Mouse (Mus musculus) CH12.LX (cell line): ENCODE measurements around the gene Ahr. TPM values are rescaled to one million over a fixed set of nuclear protein-coding genes. Genes with fewer than 3 reads are reported as not detected.

Experiments used
- DNase-seq: peaks from one replicate; pipeline ENCODE4 v3.0.0-alpha.2; 2013; ENCODE audit errors: extremely low read depth
- H3K27ac ChIP-seq: 2 replicates; pipeline ENCODE4 v1.5.1; 2012; ENCODE audit warnings: low read depth, mild to moderate bottlenecking, control low read depth, moderate library complexity; ENCODE audit not compliant: insufficient read depth
- H3K27me3 ChIP-seq: replicated peaks from 2 replicates; pipeline ENCODE3; 2012; ENCODE audit warnings: inconsistent platforms
- H3K36me3 ChIP-seq, 2 experiments: replicated peaks in 1 of 2; 2 replicates each; pipeline versions ENCODE3 to v1.6.1; 2012; ENCODE audit warnings: inconsistent platforms in 1 of 2, low read length in 1 of 2, mild to moderate bottlenecking in 1 of 2, mixed read lengths in 1 of 2, moderate library complexity in 1 of 2; ENCODE audit not compliant: control insufficient read depth in 1 of 2, insufficient read depth in 1 of 2
- H3K4me1 ChIP-seq, 2 experiments: 2 replicates each; pipeline ENCODE4 v1.6.1; 2012; ENCODE audit warnings: inconsistent platforms in 1 of 2, moderate library complexity in 1 of 2; ENCODE audit not compliant: insufficient read depth in 2 of 2, control insufficient read depth in 1 of 2
- H3K4me2 ChIP-seq: 2 replicates; pipeline ENCODE4 v1.6.1; 2012; ENCODE audit warnings: low read depth, mild to moderate bottlenecking, control low read depth; ENCODE audit not compliant: poor library complexity, insufficient read depth, severe bottlenecking
- H3K4me3 ChIP-seq, 3 experiments: fragments of 150-350 bp in 1 of 3; sonication (generic) in 1 of 3; replicated peaks in 1 of 3; 2 replicates each; pipeline versions ENCODE3 to v1.5.1; 2011 to 2012; ENCODE audit warnings: low read depth in 2 of 3, low read length in 2 of 3, mild to moderate bottlenecking in 2 of 3, moderate library complexity in 2 of 3, control low read depth in 1 of 3, improper control_type of control experiment in 1 of 3, inconsistent platforms in 1 of 3, mixed read lengths in 1 of 3; ENCODE audit not compliant: poor library complexity in 1 of 3
- H3K79me2 ChIP-seq: replicated peaks from 2 replicates; pipeline ENCODE4 v1.6.1; 2012; ENCODE audit warnings: mild to moderate bottlenecking, moderate library complexity; ENCODE audit not compliant: control insufficient read depth, poor library complexity, insufficient read depth, severe bottlenecking; ENCODE audit errors: extremely low read depth
- H3K9ac ChIP-seq: 2 replicates; pipeline ENCODE4 v1.6.1; 2012; ENCODE audit warnings: low read depth, mild to moderate bottlenecking, control low read depth, moderate library complexity; ENCODE audit not compliant: insufficient read depth
- H3K9me3 ChIP-seq: replicated peaks from 2 replicates; pipeline ENCODE3; 2012; ENCODE audit warnings: low read length, inconsistent platforms, mixed read lengths
- CHD1 ChIP-seq: IDR thresholded peaks from 2 replicates; pipeline ENCODE4 v1.6.1; 2012; ENCODE audit warnings: low read depth, low read length, improper control_type of control experiment, inconsistent platforms
- CTCF ChIP-seq, 2 experiments: IDR thresholded peaks in 1 of 2; conservative IDR thresholded peaks in 1 of 2; 2 replicates each; pipeline ENCODE4 v1.5.1; 2011 to 2012; ENCODE audit warnings: low read depth in 2 of 2, low read length in 2 of 2, improper control_type of control experiment in 1 of 2, inconsistent platforms in 1 of 2, mild to moderate bottlenecking in 1 of 2, moderate library complexity in 1 of 2
- ETS1 ChIP-seq: conservative IDR thresholded peaks from 2 replicates; pipeline ENCODE4 v1.6.1; 2012; ENCODE audit warnings: low read depth, mild to moderate bottlenecking, inconsistent platforms, low read length, improper control_type of control experiment, moderate library complexity
- JUN ChIP-seq: IDR thresholded peaks from 2 replicates; pipeline ENCODE4 v1.6.1; 2011; ENCODE audit warnings: low read depth, mild to moderate bottlenecking, low read length, improper control_type of control experiment, moderate library complexity; ENCODE audit not compliant: insufficient read depth
- JUND ChIP-seq: conservative IDR thresholded peaks from 2 replicates; pipeline ENCODE4 v1.6.1; 2011; ENCODE audit warnings: low read depth, low read length, improper control_type of control experiment
- KAT2A ChIP-seq: IDR thresholded peaks from 2 replicates; pipeline ENCODE4 v1.6.1; 2012; ENCODE audit warnings: low read length, improper control_type of control experiment, inconsistent platforms; ENCODE audit not compliant: insufficient replicate concordance
- MXI1 ChIP-seq: IDR thresholded peaks from 2 replicates; pipeline ENCODE4 v1.6.1; 2011; ENCODE audit warnings: mild to moderate bottlenecking, low read depth, low read length, improper control_type of control experiment
- NELFE ChIP-seq: IDR thresholded peaks from 2 replicates; pipeline ENCODE4 v1.6.1; 2011; ENCODE audit warnings: low read depth, low read length, improper control_type of control experiment
- NRF1 ChIP-seq: IDR thresholded peaks from 2 replicates; pipeline ENCODE4 v1.6.1; 2014; ENCODE audit warnings: low read depth, mild to moderate bottlenecking, inconsistent platforms, low read length, improper control_type of control experiment, moderate library complexity
- RCOR1 ChIP-seq: conservative IDR thresholded peaks from 2 replicates; pipeline ENCODE4 v1.6.1; 2012; ENCODE audit warnings: low read depth, mild to moderate bottlenecking, inconsistent platforms, low read length, improper control_type of control experiment
- SIN3A ChIP-seq: IDR thresholded peaks from 2 replicates; pipeline ENCODE4 v1.6.1; 2012; ENCODE audit warnings: low read length, improper control_type of control experiment, inconsistent platforms
- TCF12 ChIP-seq: IDR thresholded peaks from 2 replicates; pipeline ENCODE4 v1.6.1; 2014; ENCODE audit warnings: low read depth, mild to moderate bottlenecking, inconsistent platforms, low read length, improper control_type of control experiment
- UBTF ChIP-seq: IDR thresholded peaks from 2 replicates; pipeline ENCODE4 v1.6.1; 2012; ENCODE audit warnings: low read depth, mild to moderate bottlenecking, inconsistent platforms, low read length, improper control_type of control experiment, moderate library complexity
- ZC3H11A ChIP-seq: IDR thresholded peaks from 2 replicates; pipeline ENCODE4 v1.6.1; 2012; ENCODE audit warnings: low read depth, mild to moderate bottlenecking, inconsistent platforms, low read length, improper control_type of control experiment
- ZNF384 ChIP-seq: IDR thresholded peaks from 2 replicates; pipeline ENCODE4 v1.6.1; 2012; ENCODE audit warnings: low read depth, low read length, improper control_type of control experiment, inconsistent platforms
- dilution Hi-C: fragments of 300-500 bp; cut with MboI; formaldehyde crosslinking; loops from 2 replicates; pipeline ENCODE4 v1.14.3; 2020; ENCODE audit warnings: low sequenced_read_pairs; ENCODE audit not compliant: extremely low pct_unique_long_range_greater_than_20kb, extremely low pct_ligation_motif_present
- in situ Hi-C: fragments of 300-500 bp; cut with MboI; formaldehyde crosslinking; loops from 3 replicates; pipeline ENCODE4 v1.14.3; 2019; ENCODE audit warnings: low sequenced_read_pairs, low pct_ligation_motif_present, low pct_unique_long_range_greater_than_20kb, mixed read lengths
- polyA plus RNA-seq: library from polyadenylated mRNA; unstranded; fragments of >175 nt; gene quantifications from 2 replicates; pipeline ENCODE4 v1.2.1, GENCODE M21; 2012; ENCODE audit warnings: low read depth; ENCODE audit not compliant: insufficient read length
- total RNA-seq, 2 experiments: library from RNA; depleted of rRNA; stranded (reverse); fragments of 300-350 nt in 1 of 2; fragments of >200 nt in 1 of 2; gene quantifications; 2 replicates each; pipeline ENCODE4 v1.2.3; 2012 to 2014

The Ahr gene
- total and polyA plus RNA-seq, 3 experiments = 4.9 to 8.2 (median 7.1) TPM

GRCm38 (mm10) chr12:35532151-35532550, 2.7 kb downstream of the Ahr start (continued):
- TF ChIP-seq SIN3A = peak; percentile 80
- TF ChIP-seq UBTF = no peak
- TF ChIP-seq ZNF384 = no peak
- TF ChIP-seq ZC3H11A = peak; percentile 2; the same call in 1 of the 2 replicates
- TF ChIP-seq NELFE = no peak
- TF ChIP-seq JUND = 0 out of 2 replicates have a peak, but pooled peaks have one; percentile 12
- TF ChIP-seq CHD1 = no peak; the same call in none of the 2 replicates

GRCm38 (mm10) chr12:35530587-35530986, 4.3 kb downstream of the Ahr start:
- dilution Hi-C loops = no loop called here
- Histone ChIP-seq H3K4me1 (peaks cover 6 to 18% of the 10 kb centered on the region in 2 experiments; a peak in 3 of 4 replicates), H3K27ac (no peak overlapping the region), H3K9me3 (no peaks in the 10 kb centered on the region), H3K9ac (peak overlapping the region; percentile 69; the same call in 1 of the 2 replicates), H3K36me3 (peaks cover 2 to 6% of the 10 kb centered on the region in 2 experiments), H3K79me2 (peaks cover 35% of the 10 kb centered on the region), H3K4me3 (peak overlapping the region in 1 of 3 experiments; percentile 9), H3K4me2 (no peak overlapping the region; the same call in 1 of the 2 replicates), H3K27me3 (no peaks in the 10 kb centered on the region)
- TF ChIP-seq TCF12 = no peak
- no peak for DNase-seq
- in situ Hi-C loops = loop anchor here (10.0 kb wide), 1 partner anchor 304 kb away; no protein-coding TSS in a partner anchor

- H3K4me2 ChIP-seq = no peak overlapping the region
- dilution Hi-C loops = no loop called here
- peaks cover 15 to 24% of the 10 kb centered on the region in 2 experiments for H3K36me3 ChIP-seq
Measured at GRCm38 (mm10) chr12:35527429-35527828, 7.4 kb downstream of the Ahr start.

More at GRCm38 (mm10) chr12:35527429-35527828, 7.4 kb downstream of the Ahr start:
- in situ Hi-C loops = no loop called here
- Histone ChIP-seq H3K79me2 (peaks cover 35% of the 10 kb centered on the region), H3K4me1 (peaks cover 6 to 12% of the 10 kb centered on the region in 2 experiments; a peak in 2 of 4 replicates), H3K4me3 (no peak overlapping the region), H3K9ac (no peak overlapping the region), H3K27me3 (no peaks in the 10 kb centered on the region), H3K27ac (no peak overlapping the region), H3K9me3 (no peaks in the 10 kb centered on the region)
- TF ChIP-seq ETS1 (no peak), CHD1 (no peak), JUN (no peak), NRF1 (no peak), JUND (no peak), RCOR1 (no peak), MXI1 (no peak), KAT2A (no peak), CTCF (conservative IDR thresholded peaks at IDR 0.05 in 1 of 2, IDR thresholded peaks at IDR 0.05 in 1 of 2; ENCODE audit: low read depth in 2 of 2, low read length in 2 of 2) (no peak)
- DNase-seq = no peak
